Mouse (Mus musculus) hindbrain, embryonic 13.5 days (tissue): ENCODE measurements at regions not wholly inside any gene's neighbourhood (a gene's known extent, or its start where the extent isn't known, plus 50 kb on each side); places are given as distances from the start of the nearest gene placed in this dataset.

Experiments used
- ATAC-seq: fragments of 200-750 bp; cut with Nextera tagmentation; 2 replicates; pipeline ENCODE4 v1.8.0; 2017; ENCODE audit warnings: moderate TSS enrichment; ENCODE audit not compliant: low FRiP score
- H3K27ac ChIP-seq: fragments of 300-500 bp; sonication (generic); 2 replicates; pipeline ENCODE4 v1.5.1; 2015; ENCODE audit warnings: inconsistent platforms, mild to moderate bottlenecking, moderate library complexity
- H3K27me3 ChIP-seq: fragments of 300-500 bp; sonication (generic); 2 replicates; pipeline ENCODE4 v1.6.1; 2015; ENCODE audit warnings: mild to moderate bottlenecking, inconsistent platforms
- H3K36me3 ChIP-seq: fragments of 300-500 bp; sonication (generic); 2 replicates; pipeline ENCODE4 v1.6.1; 2015; ENCODE audit warnings: mild to moderate bottlenecking, inconsistent platforms
- H3K4me1 ChIP-seq: fragments of 300-500 bp; sonication (generic); replicated peaks from 2 replicates; pipeline ENCODE4 v1.6.1; 2015; ENCODE audit warnings: inconsistent platforms
- H3K4me2 ChIP-seq: fragments of 300-500 bp; sonication (generic); 2 replicates; pipeline ENCODE4 v1.6.1; 2015; ENCODE audit warnings: inconsistent platforms, mild to moderate bottlenecking, moderate library complexity
- H3K4me3 ChIP-seq: fragments of 300-500 bp; sonication (generic); 2 replicates; pipeline ENCODE4 v1.5.1; 2015; ENCODE audit warnings: mild to moderate bottlenecking, inconsistent platforms
- H3K9ac ChIP-seq: fragments of 300-500 bp; sonication (generic); 2 replicates; pipeline ENCODE4 v1.6.1; 2015; ENCODE audit warnings: mild to moderate bottlenecking, inconsistent platforms
- H3K9me3 ChIP-seq: fragments of 300-500 bp; sonication (generic); 2 replicates; pipeline ENCODE4 v1.6.1; 2016; ENCODE audit warnings: inconsistent platforms
- WGBS: fragments of 180-500 bp; shearing (Covaris S2); methylation state at CpG from one replicate; pipeline ENCODE4 v1.1.7; 2015; 5-methylcytosine and 5-hydroxymethylcytosine counted together

DNA sequence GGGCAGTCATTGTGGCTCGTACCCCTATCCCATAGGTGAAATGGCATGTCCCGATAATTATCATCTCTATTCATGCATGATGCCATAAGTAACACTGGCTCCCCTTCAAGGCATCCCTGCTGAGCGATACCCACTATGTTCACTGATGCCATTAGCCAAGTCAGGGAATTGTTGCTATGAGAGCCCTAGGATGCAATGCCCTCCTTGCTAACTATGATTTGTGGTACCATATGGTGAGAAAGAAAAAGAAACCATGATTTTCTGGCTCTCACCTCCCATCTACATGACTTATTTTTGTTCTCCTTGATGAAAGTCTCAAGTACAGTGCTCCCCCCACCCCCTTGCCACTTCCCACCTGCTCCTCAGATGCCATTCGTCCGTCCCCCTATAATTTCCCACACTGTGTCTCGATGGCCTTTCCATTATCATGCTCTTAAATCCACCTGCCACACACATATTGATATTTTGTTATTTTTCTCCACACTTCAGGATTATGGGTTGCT lies 527.1 kb downstream of the Galc start:
- Histone ChIP-seq H3K27ac (no peak overlapping the region), H3K9me3 (no peaks in the 10 kb centered on the region), H3K36me3 (no peaks in the 10 kb centered on the region), H3K27me3 (no peaks in the 10 kb centered on the region), H3K9ac (no peak overlapping the region), H3K4me1 (no peaks in the 10 kb centered on the region), H3K4me3 (no peak overlapping the region), H3K4me2 (no peak overlapping the region)
- ATAC-seq, result no peak
- 81% methylated on average over 6 of the region's 6 CpGs for WGBS

- Histone ChIP-seq H3K27ac (no peak overlapping the region), H3K27me3 (no peaks in the 10 kb centered on the region), H3K4me2 (no peak overlapping the region), H3K4me1 (no peaks in the 10 kb centered on the region), H3K9ac (no peak overlapping the region), H3K36me3 (no peaks in the 10 kb centered on the region), H3K9me3 (peaks cover 6% of the 10 kb centered on the region; the same call in 1 of the 2 replicates), H3K4me3 (no peak overlapping the region)
- ATAC-seq, result no peak
- 84% methylated on average over 3 of the region's 3 CpGs for WGBS
These were observed 538.7 kb downstream of the Galc start for GRCm38 (mm10) chr12:97720554-97720953.

- ATAC-seq, result no peak
- Histone ChIP-seq H3K9ac (no peak overlapping the region), H3K9me3 (peaks cover 6% of the 10 kb centered on the region; the same call in 1 of the 2 replicates), H3K27ac (no peak overlapping the region), H3K4me3 (no peak overlapping the region), H3K27me3 (no peaks in the 10 kb centered on the region), H3K4me1 (no peaks in the 10 kb centered on the region), H3K36me3 (no peaks in the 10 kb centered on the region), H3K4me2 (no peak overlapping the region)
- WGBS, result 92% methylated on average over 5 of the region's 5 CpGs
These were observed 541.4 kb downstream of the Galc start for GRCm38 (mm10) chr12:97717812-97718211.
